Mouse (Mus musculus) lung, postnatal 0 days (tissue): ENCODE results near the gene Sorcs1. TPM values are rescaled to one million over a fixed set of nuclear protein-coding genes. Genes with fewer than 3 reads are reported as not detected.

ENCODE experiments used
- ATAC-seq: fragments of 200-750 bp; cut with Nextera tagmentation; 2 replicates; pipeline ENCODE4 v1.8.0; 2017; ENCODE audit warnings: moderate library complexity
- DNase-seq: peaks from one replicate; pipeline ENCODE4 v3.0.0-alpha.2; 2016; ENCODE audit warnings: low spot score
- H3K27ac ChIP-seq: fragments of 300-500 bp; sonication (generic); 2 replicates; pipeline ENCODE4 v1.5.1; 2014; ENCODE audit warnings: antibody characterized with exemption, mild to moderate bottlenecking, low read length, mixed read lengths
- H3K27me3 ChIP-seq: fragments of 300-500 bp; sonication (generic); replicated peaks from 2 replicates; pipeline ENCODE4 v1.6.1; 2014; ENCODE audit warnings: low read length, mixed read lengths; ENCODE audit not compliant: insufficient read depth
- H3K36me3 ChIP-seq: fragments of 300-500 bp; sonication (generic); 2 replicates; pipeline ENCODE4 v1.6.1; 2014; ENCODE audit warnings: low read length, mixed read lengths; ENCODE audit not compliant: insufficient read depth
- H3K4me1 ChIP-seq: fragments of 300-500 bp; sonication (generic); 2 replicates; pipeline ENCODE4 v1.6.1; 2014; ENCODE audit warnings: antibody characterized with exemption, low read depth, low read length, mixed read lengths; ENCODE audit not compliant: insufficient read depth
- H3K4me2 ChIP-seq: fragments of 300-500 bp; sonication (generic); replicated peaks from 2 replicates; pipeline ENCODE4 v1.6.1; 2014; ENCODE audit warnings: low read depth, mild to moderate bottlenecking, low read length, moderate library complexity, mixed read lengths
- H3K4me3 ChIP-seq: fragments of 300-500 bp; sonication (generic); 2 replicates; pipeline ENCODE4 v1.5.1; 2014; ENCODE audit warnings: low read depth, low read length
- H3K9ac ChIP-seq: fragments of 300-500 bp; sonication (generic); replicated peaks from 2 replicates; pipeline ENCODE4 v1.6.1; 2014; ENCODE audit warnings: low read depth, mild to moderate bottlenecking
- H3K9me3 ChIP-seq: fragments of 300-500 bp; sonication (generic); 2 replicates; pipeline ENCODE4 v1.6.1; 2016; ENCODE audit warnings: low read length, mixed read lengths
- CTCF ChIP-seq: IDR thresholded peaks from 2 replicates; pipeline ENCODE4 v1.5.1; 2016; ENCODE audit warnings: antibody characterized with exemption, mild to moderate bottlenecking
- EP300 ChIP-seq: IDR thresholded peaks from 2 replicates; pipeline ENCODE4 v1.6.1; 2016; ENCODE audit warnings: antibody characterized with exemption, mild to moderate bottlenecking, control low read depth
- WGBS: fragments of 180-500 bp; shearing (Covaris S2); extraction: QIAGEN DNeasy Blood & Tissue Kit; methylation state at CpG from one replicate; pipeline ENCODE4 v1.1.7; 2014; 5-methylcytosine and 5-hydroxymethylcytosine counted together
- polyA plus RNA-seq: library from polyadenylated mRNA; unstranded; fragments of >200 nt; fragmentation: Nextera tagmentation; extraction: Ambion mirVana; gene quantifications from 2 replicates; pipeline ENCODE4 v1.2.1, GENCODE M21; 2015

Sorcs1 gene
- polyA plus RNA-seq, 1 experiment from 2014 or later = 0.73 TPM

- ATAC-seq (no peak), DNase-seq (no peak)
- H3K27me3 ChIP-seq = no peaks in the 10 kb centered on the region
- no peaks in the 10 kb centered on the region for H3K36me3 ChIP-seq
- TF ChIP-seq CTCF = no peak
- TF ChIP-seq EP300 = no peak
- no peak overlapping the region for H3K27ac ChIP-seq
- no peaks in the 10 kb centered on the region for H3K4me1 ChIP-seq
- no peak overlapping the region for H3K9ac ChIP-seq
- H3K4me3 ChIP-seq = no peak overlapping the region
- H3K4me2 ChIP-seq = no peak overlapping the region
- no peaks in the 10 kb centered on the region for H3K9me3 ChIP-seq
Observed at GRCm38 (mm10) chr19:50582952-50583351, 95.5 kb downstream of the Sorcs1 start.

DNA sequence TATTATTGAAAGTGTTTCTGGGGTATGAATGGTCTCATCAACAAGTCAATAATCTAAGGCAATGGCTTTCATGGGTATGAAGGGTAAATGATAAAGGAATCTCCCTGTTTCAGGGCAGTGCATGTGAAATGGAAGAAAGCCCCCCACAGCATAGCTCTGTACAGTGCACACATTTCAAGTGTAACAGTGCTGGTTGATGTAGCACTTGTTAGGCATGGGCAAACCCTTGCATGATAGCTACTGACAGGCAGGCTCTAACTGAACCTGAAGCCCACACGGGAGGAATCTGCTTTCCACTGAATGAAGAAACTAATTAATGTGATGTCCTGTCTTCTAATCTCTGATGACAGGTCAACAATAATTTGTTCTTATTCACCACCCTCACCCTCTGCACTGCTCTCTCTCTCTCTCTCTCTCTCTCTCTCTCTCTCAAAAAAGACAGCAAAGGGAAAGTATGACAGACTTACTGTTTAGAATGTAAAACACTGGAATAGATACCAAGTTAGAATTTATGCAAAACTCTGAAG is 108.7 kb downstream of the Sorcs1 start:
- Histone ChIP-seq H3K9me3 (no peaks in the 10 kb centered on the region), H3K27me3 (no peaks in the 10 kb centered on the region), H3K4me1 (no peaks in the 10 kb centered on the region), H3K36me3 (no peaks in the 10 kb centered on the region), H3K27ac (no peak overlapping the region), H3K4me2 (no peak overlapping the region), H3K4me3 (no peak overlapping the region), H3K9ac (no peak overlapping the region)
- 57% methylated on average over 1 of the region's 1 CpGs for WGBS
- ATAC-seq (no peak), DNase-seq (no peak)
- TF ChIP-seq CTCF = no peak
- TF ChIP-seq EP300 = no peak

DNA sequence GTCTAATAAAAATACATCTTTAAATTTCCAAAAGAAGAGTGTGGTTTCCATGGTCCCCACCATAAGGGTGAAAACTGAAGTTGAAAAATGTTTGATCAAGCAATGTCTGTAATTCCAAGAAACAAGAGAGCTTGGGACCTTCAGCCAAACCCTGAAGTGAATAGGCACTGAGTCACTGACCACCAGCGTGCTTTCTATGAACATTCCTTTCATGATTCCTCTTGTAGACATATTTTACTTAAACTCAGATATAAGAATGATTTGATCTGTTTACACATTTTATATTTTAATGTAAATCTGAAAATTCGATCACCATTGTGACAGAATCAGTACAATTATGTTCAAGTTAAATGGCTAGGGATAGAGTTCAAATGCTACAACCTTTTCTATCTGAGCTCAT is 112.1 kb downstream of the Sorcs1 start:
- Histone ChIP-seq H3K9me3 (no peaks in the 10 kb centered on the region), H3K4me2 (no peak overlapping the region), H3K27ac (no peak overlapping the region), H3K9ac (no peak overlapping the region), H3K27me3 (no peaks in the 10 kb centered on the region), H3K4me1 (no peaks in the 10 kb centered on the region), H3K36me3 (no peaks in the 10 kb centered on the region), H3K4me3 (no peak overlapping the region)
- no peak for ATAC-seq
- TF ChIP-seq CTCF (no peak), EP300 (no peak)
- no peak for DNase-seq
- WGBS = 65% methylated on average over 2 of the region's 2 CpGs

DNA sequence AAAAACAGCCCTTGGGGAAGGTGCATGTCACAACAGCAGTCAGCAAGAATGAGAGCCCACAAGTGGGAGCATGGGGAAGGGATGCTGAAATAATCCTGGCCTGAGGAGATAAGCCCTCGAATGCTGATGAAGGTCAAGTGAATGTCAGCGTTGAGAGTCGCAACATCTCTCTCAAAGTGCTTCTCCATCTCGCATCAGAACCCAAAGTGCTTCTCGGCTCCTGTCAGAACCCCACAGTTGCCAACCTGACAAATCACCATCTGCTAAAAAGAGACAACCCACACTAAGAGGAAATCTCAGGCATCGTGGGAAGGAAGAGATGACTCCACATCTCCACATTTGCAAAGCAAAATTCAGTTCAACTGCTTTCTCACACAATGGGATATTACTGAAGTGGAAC is 119.7 kb downstream of the Sorcs1 start:
- H3K4me3 ChIP-seq = no peak overlapping the region
- WGBS = 51% methylated on average over 6 of the region's 6 CpGs
- H3K9me3 ChIP-seq = no peaks in the 10 kb centered on the region
- no peaks in the 10 kb centered on the region for H3K36me3 ChIP-seq
- H3K9ac ChIP-seq = no peak overlapping the region
- no peaks in the 10 kb centered on the region for H3K27me3 ChIP-seq
- TF ChIP-seq CTCF = no peak
- TF ChIP-seq EP300 = no peak
- ATAC-seq (no peak), DNase-seq (no peak)
- H3K4me2 ChIP-seq = no peak overlapping the region
- no peaks in the 10 kb centered on the region for H3K4me1 ChIP-seq
- H3K27ac ChIP-seq = no peak overlapping the region

- H3K36me3 ChIP-seq = no peaks in the 10 kb centered on the region
- 61% methylated on average over 5 of the region's 5 CpGs for WGBS
- H3K9ac ChIP-seq = no peak overlapping the region
- no peak overlapping the region for H3K4me3 ChIP-seq
- no peak overlapping the region for H3K4me2 ChIP-seq
- H3K27me3 ChIP-seq = no peaks in the 10 kb centered on the region
- ATAC-seq (no peak), DNase-seq (no peak)
- H3K4me1 ChIP-seq = no peaks in the 10 kb centered on the region
- H3K9me3 ChIP-seq = no peaks in the 10 kb centered on the region
- H3K27ac ChIP-seq = no peak overlapping the region
- TF ChIP-seq CTCF (no peak), EP300 (no peak)
Observed at GRCm38 (mm10) chr19:50534031-50534430, 144.4 kb downstream of the Sorcs1 start.

GRCm38 (mm10) chr19:50527835-50528234 is 150.6 kb downstream of the Sorcs1 start:
- no peaks in the 10 kb centered on the region for H3K9me3 ChIP-seq
- H3K27me3 ChIP-seq = no peaks in the 10 kb centered on the region
- WGBS = 85% methylated on average over 3 of the region's 3 CpGs

GRCm38 (mm10) chr19:50526094-50526493 is 152.4 kb downstream of the Sorcs1 start:
- TF ChIP-seq CTCF (no peak), EP300 (no peak)
- DNase-seq = no peak
- no peak for ATAC-seq
- WGBS = 67% methylated on average over 8 of the region's 8 CpGs
- no peaks in the 10 kb centered on the region for H3K4me1 ChIP-seq
- no peak overlapping the region for H3K4me2 ChIP-seq
- no peaks in the 10 kb centered on the region for H3K9me3 ChIP-seq
- H3K9ac ChIP-seq = no peak overlapping the region
- H3K27ac ChIP-seq = no peak overlapping the region
- no peaks in the 10 kb centered on the region for H3K36me3 ChIP-seq
- no peaks in the 10 kb centered on the region for H3K27me3 ChIP-seq
- no peak overlapping the region for H3K4me3 ChIP-seq

More at GRCm38 (mm10) chr19:50527835-50528234, 150.6 kb downstream of the Sorcs1 start:
- Histone ChIP-seq H3K4me2 (no peak overlapping the region), H3K36me3 (no peaks in the 10 kb centered on the region), H3K9ac (no peak overlapping the region), H3K27ac (no peak overlapping the region), H3K4me3 (no peak overlapping the region), H3K4me1 (no peaks in the 10 kb centered on the region)
- ATAC-seq (no peak), DNase-seq (no peak)
- no peak for TF ChIP-seq CTCF
- TF ChIP-seq EP300 = no peak
